Mouse (Mus musculus) T-helper 1 cell (primary cell): Measurements from ENCODE around the gene Spin2f.
"Not testable (repeated sequence)": the region's sequence is repeated elsewhere in the genome, so short reads cannot be mapped to it uniquely, and the experiment has no call there.

Experiments
- in situ Hi-C: fragments of 300-600 bp; cut with MboI, MseI; formaldehyde crosslinking; loops from one replicate; pipeline ENCODE4 v1.15.1; 2025; ENCODE audit warnings: high pct_unique_total_duplicates

The Spin2f gene

GRCm38 (mm10) chrX:31253594-31253993, at the start of gene Spin2f:
Spin2f (plus strand) TSS chrX:31253894.
- in situ Hi-C loops, result not testable (repeated sequence)

- in situ Hi-C loops, result loop anchor here (5.0 kb wide), 1 partner anchor 1105 kb away; no protein-coding TSS in a partner anchor
These were observed 41.6 kb upstream of the Spin2f start for GRCm38 (mm10) chrX:31212136-31212535.

GRCm38 (mm10) chrX:31223536-31223935, 30.2 kb upstream of the Spin2f start:
- in situ Hi-C loops, result loop anchor here (5.0 to 10.0 kb wide), 3 partner anchors 709 to 1981 kb away; no protein-coding TSS in a partner anchor

- in situ Hi-C loops, result loop anchor here (25.0 kb wide), 1 partner anchor 377 kb away; the partner anchor contains the start of gene Spin2e
These were observed 18.6 kb upstream of the Spin2f start for GRCm38 (mm10) chrX:31235088-31235487.

GRCm38 (mm10) chrX:31241754-31242153, 11.9 kb upstream of the Spin2f start:
- in situ Hi-C loops, result loop anchor here (25.0 kb wide), 1 partner anchor 371 kb away; the partner anchor contains the start of gene Spin2e
